Mouse (Mus musculus): Measurements from ENCODE around the gene Cryab.

Gene Cryab

DNA sequence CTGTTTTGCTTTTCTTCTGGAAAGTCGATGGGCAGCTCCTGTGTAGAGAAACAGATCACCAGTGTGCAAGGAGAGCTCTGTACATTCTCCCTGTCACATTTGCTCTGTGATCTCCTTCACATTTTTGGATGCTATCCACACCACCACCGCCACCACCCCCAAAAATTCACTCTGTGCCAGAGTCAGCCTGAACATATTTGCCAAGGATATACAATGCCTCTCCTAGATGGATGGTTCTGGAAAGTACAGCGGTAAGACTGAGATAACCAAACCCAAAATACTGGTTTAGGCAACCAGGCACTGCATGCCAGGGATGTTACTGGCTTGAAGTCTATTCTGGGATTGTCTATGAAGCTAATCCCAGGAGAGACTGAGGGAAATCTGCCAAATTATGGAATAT, 8.9 kb upstream of the Cryab start:
- DNase-seq (ENCODE audit: low read depth, low spot score), result no peak

DNA sequence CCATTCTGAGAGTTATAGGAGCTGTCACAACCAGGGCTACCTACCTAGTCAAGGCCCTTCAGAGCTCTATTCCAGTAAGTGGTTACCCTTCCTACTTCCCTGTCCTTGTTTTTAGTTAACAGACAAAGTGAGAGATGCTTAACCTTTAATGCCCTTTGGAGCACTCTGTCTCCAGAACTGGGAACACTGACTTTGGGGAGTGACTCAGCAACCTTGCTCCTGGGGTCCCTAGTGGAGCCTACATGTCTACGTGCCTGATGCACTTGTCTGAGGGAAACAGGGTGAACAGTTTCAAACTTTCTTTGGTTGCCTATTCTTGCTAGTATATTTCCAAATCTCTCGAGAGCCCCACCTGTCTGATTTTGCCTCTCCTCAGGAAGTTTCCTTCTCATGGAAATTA, 8.4 kb upstream of the Cryab start:
- DNase-seq (ENCODE audit: low read depth, low spot score), result peak; percentile 80

DNA sequence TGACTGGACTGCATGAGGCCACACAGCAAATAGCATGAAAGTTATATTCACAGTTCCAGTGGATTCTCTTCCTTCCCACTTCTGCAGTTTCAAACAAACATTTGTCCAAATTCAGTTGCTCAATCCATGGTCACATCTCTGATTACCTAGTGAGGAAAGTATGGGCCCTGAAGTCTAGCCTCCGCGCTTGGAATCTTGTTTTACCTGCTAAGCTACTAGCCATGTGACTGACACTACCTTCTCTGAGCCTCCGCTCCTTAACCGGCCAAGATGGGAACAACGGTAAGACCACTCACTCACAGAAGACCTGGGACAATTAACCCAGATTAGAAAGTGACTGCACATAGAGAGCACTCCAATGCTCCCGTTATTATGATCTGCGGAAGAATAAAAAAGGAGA, 5.3 kb upstream of the Cryab start:
- DNase-seq (ENCODE audit: low read depth, low spot score), result no peak

DNA sequence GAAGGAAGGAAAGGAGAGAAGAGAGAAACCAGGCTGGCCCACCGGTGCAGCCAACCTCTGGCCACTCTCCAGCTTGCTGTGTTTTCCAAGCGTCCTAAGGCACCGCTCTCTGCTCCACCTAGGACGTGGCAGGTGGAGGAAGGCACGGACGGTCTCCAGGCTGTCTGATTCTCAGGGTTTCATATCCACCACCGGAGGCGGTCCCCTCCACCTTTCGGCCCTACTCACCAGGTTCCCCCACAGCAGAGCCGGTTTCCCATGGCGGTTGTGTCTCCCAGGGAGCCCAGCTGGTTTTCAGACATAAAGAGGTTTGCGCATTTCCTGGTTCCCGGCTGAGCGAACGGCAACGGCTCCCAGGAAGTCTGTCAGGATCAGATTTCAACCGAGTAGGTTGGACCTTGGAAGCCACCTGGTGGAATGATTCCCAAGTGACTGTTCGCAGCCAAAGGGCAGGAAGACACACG, 4.9 kb upstream of the Cryab start, which contains the start of gene 2310030G06Rik:
2310030G06Rik (minus strand) TSS at position 323 of the 464 bp plus-strand sequence.
- peak; percentile 85 for DNase-seq (ENCODE audit: low read depth, low spot score)

- DNase-seq (ENCODE audit: low read depth, low spot score), result no peak
Observed at GRCm38 (mm10) chr9:50750706-50751105, 419 bp upstream of the Cryab start.

GRCm38 (mm10) chr9:50752054-50752602, 1.0 kb downstream of the Cryab start, which contains the start of gene Hspb2:
Gene Hspb2 (minus strand): TSS chr9:50752354.
- no peak for DNase-seq (ENCODE audit: low read depth, low spot score)

DNA sequence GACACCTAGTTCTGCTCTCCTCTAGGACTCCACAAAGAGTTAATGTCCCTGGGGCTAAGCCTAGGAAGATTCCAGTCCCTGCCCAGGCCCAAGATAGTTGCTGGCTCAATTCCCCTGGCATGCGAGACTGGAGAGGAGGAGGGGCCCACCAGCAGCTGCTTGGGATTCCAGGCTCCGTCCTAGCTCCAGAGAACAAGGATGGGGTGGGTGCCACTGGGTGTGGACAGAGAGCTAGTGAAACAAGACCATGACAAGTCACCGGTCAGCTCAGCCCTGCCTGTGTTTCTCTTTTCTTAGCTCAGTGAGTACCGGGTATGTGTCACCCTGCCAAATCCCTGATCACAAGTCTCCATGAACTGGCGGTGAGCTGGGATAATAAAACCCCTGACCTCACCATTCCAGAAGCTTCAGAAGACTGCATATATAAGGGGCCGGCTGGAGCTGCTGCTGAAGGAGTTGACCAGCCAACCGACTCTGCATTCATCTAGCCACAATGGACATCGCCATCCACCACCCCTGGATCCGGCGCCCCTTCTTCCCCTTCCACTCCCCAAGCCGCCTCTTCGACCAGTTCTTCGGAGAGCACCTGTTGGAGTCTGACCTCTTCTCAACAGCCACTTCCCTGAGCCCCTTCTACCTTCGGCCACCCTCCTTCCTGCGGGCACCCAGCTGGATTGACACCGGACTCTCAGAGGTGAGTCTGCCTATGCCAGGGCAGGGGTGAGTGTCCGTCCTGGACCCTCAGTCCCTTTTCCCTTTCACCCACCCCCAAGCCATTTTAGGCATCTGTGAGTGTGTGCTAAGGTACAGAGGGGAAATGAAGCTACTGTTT, 1.9 kb downstream of the Cryab start:
- peak; percentile 48 for DNase-seq (ENCODE audit: low read depth, low spot score)

GRCm38 (mm10) chr9:50753947-50754346, 2.8 kb downstream of the Cryab start:
- no peak for DNase-seq (ENCODE audit: low read depth, low spot score)

- no peak for DNase-seq (ENCODE audit: low read depth, low spot score)
Observed at GRCm38 (mm10) chr9:50756711-50757110, 5.6 kb downstream of the Cryab start.

DNA sequence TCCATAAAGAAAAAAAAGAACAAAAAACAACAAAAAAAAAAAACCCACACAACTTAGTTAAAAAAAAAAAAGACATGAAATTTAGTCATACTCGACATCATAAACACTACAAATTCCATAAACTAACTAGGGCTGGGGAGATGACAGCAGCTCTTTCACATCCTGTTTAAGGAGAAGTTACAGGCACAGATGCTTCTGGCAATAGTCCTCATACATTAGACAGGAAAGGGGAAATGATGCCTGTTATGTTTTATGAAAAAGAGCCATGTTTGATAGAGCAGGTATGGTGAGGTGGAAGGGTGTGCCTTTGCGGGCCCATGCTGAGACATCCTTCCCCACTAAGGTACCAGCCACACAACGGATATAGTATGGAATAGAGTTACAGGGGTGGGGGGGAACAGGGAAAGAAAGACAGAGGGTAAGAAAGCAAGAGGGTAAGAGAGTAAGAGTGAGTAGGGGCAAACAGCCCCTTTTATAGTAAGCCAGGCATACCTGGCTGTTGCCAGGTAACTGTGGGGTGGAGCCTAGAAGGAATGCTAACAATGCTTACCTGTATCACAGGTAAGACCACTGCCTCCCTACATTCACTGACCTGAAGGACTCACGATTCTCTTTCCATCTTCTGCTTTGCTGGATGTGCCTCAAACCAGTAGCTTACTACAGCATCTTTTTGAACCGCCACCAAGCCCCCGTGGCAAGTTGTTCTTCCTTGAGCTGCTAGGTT, 10.6 kb downstream of the Cryab start:
- DNase-seq (ENCODE audit: low read depth, low spot score), result no peak

- no peak for DNase-seq (ENCODE audit: low read depth, low spot score)
Observed at GRCm38 (mm10) chr9:50763331-50763730, 12.2 kb downstream of the Cryab start.

DNA sequence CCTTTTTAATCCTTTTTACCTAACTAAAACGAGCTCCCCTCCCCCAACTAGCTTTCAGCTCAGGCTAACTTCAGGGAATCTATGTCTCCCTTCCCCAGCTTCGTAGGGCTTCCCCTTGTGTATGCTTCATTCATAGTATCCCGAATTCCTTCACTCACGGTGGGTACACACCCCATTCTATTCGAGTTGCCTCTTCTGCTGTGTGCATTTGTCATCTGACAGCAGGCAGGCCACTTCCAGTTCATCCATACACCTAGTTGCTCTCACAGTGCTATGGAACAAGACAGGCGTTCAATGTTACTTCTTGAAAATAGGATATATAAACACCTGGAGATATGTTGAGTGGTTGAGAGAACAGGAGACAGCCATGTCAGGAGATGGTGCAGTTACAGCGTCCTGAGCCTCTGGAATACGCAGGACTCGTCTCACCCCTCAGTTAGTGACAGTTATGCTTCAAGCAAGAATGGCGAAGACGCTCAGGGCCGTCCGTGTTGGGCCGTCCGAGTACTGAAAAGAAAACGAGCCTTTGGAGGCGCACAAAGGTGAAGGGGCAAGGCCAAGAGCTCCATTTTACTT, 16.5 kb downstream of the Cryab start:
- peak; percentile 36 for DNase-seq (ENCODE audit: low read depth, low spot score)

DNA sequence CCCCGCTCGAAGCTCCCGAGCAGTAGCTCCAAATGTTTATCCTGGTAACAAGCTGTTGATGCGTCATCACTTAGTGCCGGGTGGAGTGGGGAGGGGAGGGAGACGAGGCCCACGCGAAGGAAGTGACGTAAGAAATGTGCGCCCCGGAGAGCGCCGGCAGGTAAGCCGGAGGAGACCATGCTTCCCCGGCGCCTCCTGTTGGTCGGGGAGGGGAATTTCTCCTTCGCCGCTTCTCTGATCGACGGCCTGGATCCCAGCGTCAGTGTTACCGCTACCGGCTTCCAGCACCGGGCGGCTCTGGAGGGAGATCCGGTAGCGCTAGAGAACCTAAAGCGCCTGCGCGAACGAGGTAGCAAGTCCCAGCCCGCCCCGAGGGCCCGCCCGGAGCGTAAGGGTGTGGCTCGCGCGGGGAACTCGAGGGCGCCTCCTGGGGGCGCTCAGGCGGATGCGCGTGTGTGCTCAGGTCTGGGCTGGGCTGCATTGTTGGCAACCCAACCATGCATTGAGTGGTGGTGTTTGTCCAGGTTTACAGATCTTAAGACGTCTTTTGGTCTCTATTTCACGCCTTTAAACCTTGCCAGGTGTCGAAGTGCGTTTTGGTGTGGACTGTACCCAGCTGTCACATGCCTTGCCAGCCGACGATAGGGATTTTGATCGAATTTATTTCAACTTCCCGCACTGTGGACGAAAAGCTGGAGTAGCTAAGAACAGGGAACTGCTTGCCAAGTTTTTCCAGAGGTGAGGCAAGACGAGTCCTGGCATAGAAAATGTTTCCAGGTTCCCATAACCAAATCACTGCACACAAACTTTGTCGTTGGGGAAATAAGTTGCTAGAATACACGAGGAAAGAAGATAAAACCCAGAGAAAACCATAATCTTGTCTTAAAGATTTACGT, 17.2 kb downstream of the Cryab start, which contains the start of gene Fdxacb1:
Fdxacb1 (plus strand) TSS at position 130 of the 896 bp plus-strand sequence.
- peak; percentile 99 for DNase-seq (ENCODE audit: low read depth, low spot score)

GRCm38 (mm10) chr9:50770011-50770410, 18.9 kb downstream of the Cryab start:
- no peak for DNase-seq (ENCODE audit: low read depth, low spot score)

DNA sequence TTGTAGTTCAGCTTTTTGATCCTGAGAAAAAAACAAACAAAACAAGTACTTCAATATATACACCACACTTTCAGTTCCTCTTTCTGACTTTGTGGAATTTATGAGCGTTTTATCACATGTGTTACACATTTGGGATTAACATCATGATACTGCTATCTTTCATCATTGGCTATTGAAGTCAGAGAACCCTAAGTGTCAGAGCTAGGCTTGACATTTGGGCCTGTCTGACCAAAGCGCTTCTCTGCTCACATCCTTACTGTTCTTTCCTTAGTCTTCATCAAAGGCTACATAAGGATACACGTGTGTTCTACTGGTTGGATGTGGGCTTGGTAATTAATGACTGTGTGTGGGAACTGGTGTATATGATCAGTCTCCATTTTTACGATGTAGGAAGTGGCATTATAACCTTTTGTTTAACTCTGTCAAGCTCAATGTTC, 22.9 kb downstream of the Cryab start:
- no peak for DNase-seq (ENCODE audit: low read depth, low spot score)

DNA sequence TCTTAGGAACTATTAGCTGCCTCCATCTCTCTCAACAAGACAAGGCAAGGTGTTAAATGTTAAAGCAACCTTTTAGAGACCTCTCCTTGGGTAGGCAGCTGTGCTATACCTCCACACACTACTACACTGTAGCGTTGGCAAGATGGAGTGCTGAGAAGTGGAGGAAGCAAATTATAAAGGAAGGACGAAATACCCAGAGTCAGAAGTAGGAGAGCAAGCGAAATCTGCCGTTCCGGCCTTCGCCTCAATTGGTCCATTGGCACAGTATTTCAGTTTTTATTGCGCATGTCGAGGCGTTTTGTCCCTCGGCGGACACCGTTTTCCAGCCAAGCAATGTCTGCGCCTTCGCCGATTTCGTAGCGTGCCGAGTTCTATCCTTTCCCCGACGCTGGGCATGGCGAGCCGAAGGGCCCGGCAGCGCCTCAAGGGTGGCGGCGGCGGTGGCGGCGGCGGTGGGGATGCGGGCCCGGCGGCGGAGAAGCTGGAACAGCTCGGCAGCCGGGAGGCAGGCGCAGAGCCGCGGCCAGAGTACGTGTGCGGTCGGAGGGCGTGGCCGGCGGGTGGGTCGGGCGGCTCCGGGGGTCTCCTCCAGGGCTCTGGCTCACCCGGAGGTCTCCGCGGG, 24.0 kb downstream of the Cryab start, which contains the start of the genes Alg9 and 1110032A03Rik:
Alg9 (plus strand) TSS at position 29 of the 622 bp plus-strand sequence.
1110032A03Rik (minus strand) TSS at position 530 of the 622 bp plus-strand sequence.
- peak; percentile 86 for DNase-seq (ENCODE audit: low read depth, low spot score)

GRCm38 (mm10) chr9:50775662-50776126, 24.6 kb downstream of the Cryab start:
- DNase-seq (ENCODE audit: low read depth, low spot score), result peak; percentile 49

DNA sequence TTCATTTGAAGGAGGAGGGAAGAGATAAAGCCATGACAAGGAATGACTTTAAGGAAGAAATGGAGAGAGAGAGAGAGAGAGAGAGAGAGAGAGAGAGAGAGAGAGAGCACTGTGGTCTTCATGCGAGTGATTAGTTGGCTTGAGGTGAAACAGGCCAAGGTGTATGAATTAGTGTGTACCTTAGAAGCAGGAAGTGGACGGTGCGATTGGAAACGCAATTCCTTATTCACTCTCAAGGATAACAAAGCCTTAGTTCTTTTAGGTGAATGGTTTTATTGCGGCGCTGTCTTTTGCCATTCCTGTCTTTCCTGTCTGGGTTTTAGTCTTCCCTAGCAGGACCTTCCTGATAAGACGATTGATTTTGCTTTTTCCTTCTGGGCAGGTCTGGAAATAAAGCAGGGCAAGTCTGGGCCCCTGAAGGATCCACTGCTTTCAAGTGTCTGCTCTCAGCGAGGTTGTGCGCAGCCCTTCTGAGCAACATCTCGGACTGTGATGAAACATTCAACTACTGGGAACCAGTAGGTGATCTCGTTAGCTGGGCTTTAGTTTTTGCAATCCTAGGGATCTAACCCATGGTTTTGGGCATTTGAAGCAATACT, 25.1 kb downstream of the Cryab start:
- no peak for DNase-seq (ENCODE audit: low read depth, low spot score)

GRCm38 (mm10) chr9:50782155-50782554, 31.0 kb downstream of the Cryab start:
- DNase-seq (ENCODE audit: low read depth, low spot score), result peak; percentile 65

DNA sequence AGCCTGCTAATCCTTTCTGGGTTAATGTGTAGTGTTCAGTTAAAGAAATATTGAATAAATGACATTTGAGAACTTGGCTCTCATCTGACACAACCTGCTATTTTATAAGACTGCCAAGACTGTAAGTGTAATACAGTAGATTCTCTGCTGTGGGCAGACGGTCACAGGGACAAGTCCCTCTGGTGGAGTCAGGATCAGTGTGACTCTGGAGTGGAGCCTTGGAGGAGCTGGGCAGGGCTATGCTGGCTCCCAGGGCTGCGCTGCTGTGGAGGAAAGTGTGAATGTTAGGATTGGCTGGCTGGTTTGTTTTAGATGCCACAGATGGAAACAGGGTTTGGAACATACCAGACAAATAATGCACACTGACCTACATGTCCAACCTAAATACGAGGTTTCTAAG, 44.1 kb downstream of the Cryab start:
- DNase-seq (ENCODE audit: low read depth, low spot score), result no peak

Data from R1 (cell line).